Mouse (Mus musculus): ENCODE results near the gene Qars.

GRCm38 (mm10) chr9:108531496-108531895 is 24.0 kb downstream of the Qars start:
- TF ChIP-seq CTCF (IDR thresholded peaks at IDR 0.05; ENCODE audit: extremely low read depth, insufficient read depth, insufficient read length, insufficient replicate concordance) (no peak), POLR2A (IDR thresholded peaks at IDR 0.05; ENCODE audit: low read depth, low read length) (no peak)

Measured in spleen, adult 2 months (tissue).